Mouse (Mus musculus) monocyte, adult 2 months (primary cell): ENCODE measurements around the gene Gdpd5.
A peak's percentile ranks its signal among the peaks of the same experiment; 100 is the strongest.

Source experiments
- DNase-seq, 2 experiments: peaks; one replicate each; pipeline ENCODE4 v3.0.0; 2022; ENCODE audit warnings: low spot score in 2 of 2, low read depth in 1 of 2

Gene Gdpd5

GRCm38 (mm10) chr7:99441534-99442072 lies 60.4 kb downstream of the Gdpd5 start:
- no peak for DNase-seq

DNA sequence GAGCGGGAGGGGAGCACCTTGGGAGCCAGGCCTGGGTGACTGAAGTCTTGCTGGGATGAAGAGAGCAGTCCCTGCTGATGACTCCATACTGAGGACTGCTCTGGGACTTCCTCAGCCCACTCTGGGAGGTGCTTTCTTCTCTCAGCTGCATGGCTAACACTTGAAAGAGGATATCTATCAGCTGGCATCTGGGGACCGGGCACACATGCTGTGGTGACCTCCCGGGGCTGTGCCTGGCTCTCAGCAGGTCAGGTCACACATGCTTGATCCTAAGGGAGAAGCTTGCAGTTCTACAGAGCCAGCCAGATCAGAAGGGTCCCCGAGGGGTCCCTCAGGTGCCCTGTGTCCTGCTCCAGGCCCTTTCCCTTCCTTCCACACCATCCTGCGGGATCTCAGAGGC lies 62.0 kb downstream of the Gdpd5 start:
- no peak for DNase-seq

DNA sequence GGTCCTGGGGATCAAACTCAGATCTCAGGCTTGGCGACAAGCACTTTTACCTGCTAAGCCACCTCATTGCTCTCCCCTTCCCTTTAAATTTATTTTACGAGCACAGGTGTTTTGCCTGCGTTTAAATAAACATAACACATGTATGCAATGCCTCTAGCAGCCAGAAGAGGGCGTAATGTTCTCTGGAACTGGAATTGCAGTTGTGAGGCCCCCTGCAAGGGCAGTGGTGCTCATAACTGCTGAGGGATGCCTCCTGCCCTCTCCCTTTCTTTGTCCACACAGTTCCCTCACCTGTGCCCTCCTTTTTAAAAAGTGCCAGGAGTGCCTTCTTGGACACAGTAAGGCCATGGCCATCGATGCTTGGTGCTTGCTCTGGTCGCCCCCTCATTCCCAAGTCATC lies 62.8 kb downstream of the Gdpd5 start:
- no peak for DNase-seq

DNA sequence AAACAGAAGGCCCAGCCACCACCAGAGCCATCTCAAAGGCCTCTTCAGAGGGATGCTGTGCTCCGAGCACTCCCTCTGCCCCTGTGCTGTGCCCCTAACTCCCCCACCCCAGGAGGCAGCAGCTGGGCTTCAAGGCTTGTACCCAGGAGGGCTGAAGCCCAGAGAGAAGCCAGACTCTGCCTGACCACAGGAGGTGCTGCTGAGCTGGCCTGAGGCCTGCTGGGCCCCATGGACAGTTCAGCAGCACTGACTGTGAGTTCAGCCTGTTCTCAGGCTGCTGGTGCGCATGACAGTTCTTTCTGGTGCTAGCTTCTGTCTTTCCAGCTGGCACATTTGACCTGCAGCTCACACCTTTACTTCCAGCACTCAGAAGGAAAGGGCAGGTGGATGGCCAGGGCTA lies 64.6 kb downstream of the Gdpd5 start:
- no peak for DNase-seq

DNA sequence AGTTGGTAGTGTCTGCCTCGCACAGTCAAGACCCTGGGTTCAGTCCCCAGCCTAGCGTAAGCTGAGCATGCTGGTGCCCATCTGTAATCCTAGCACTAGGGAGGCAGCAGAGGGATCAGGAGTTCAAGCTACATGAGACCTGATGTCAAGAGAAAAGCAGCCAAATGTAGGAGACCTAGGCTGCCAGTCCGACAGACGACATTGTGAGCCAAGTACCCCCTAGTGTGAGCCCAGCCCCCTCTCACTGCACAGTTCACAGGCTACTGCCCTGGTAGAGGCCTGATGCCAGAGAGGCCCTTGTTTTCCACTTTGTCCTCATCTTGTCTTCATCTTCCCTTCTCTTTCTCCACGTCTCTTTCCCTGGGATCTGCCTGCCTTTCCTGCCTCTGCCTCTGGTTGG lies 66.1 kb downstream of the Gdpd5 start:
- no peak for DNase-seq

- DNase-seq: no peak
Measured at GRCm38 (mm10) chr7:99448619-99449018, 67.4 kb downstream of the Gdpd5 start.

DNA sequence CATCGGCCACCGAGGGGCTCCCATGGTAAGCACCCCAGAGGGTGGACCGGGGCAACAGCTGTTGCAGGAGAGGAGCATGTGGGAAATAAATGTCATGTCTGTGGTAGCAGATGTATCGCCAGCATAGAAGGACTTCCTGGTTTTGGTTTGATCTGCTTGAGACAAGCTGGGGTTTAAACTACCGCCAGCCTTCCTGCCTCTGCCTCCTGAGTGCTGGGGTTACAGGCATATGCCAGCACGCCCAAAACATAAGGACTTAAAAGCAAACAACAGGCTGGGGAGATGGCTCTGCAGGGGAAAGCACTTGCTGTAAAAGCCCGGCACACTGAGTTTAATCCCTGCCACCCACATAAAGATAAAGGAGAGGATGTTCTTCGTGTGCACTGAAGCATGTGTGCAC lies 67.8 kb downstream of the Gdpd5 start:
- DNase-seq: no peak

DNA sequence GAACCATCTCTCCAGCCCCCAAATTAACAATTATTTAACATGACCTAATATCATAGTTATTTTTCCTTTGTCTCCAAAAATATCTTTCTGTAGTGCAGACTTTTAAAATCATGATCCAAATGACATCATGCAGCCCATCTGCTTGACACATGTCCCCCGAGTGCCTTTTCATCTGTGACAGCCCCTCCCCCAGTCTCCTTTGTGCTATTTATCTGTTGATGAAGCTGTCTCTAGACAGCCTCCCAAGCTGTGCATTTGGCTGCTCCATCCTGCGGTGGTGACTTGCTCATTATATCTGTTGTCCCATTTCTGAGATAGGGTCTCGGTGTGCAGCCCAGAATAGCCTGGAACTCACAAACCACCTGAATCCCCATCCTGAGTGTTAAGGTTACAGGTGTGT lies 68.5 kb downstream of the Gdpd5 start:
- no peak for DNase-seq

DNA sequence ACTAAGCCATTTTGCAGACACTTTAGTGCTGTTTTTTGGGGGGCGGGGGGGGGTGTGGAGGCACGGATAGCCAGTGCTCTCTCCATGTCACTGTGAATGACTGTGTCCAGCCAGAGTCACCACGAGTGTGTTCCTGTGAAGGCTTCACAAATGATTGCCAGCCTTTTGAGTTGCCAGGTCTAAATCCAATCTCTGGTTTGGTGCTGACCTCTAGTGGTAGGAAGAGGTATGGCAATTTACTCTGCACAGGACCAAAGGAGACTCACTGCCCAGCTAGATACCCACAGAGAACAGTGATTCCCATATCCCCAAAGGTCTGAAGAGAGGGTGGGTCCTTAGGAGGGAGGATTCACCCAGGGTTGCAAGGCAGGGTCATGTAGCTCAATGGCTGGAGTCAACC lies 69.5 kb downstream of the Gdpd5 start:
- peak in 1 of 2 experiments; percentile 21 for DNase-seq

- DNase-seq: no peak
Measured at GRCm38 (mm10) chr7:99452859-99453258, 71.6 kb downstream of the Gdpd5 start.

DNA sequence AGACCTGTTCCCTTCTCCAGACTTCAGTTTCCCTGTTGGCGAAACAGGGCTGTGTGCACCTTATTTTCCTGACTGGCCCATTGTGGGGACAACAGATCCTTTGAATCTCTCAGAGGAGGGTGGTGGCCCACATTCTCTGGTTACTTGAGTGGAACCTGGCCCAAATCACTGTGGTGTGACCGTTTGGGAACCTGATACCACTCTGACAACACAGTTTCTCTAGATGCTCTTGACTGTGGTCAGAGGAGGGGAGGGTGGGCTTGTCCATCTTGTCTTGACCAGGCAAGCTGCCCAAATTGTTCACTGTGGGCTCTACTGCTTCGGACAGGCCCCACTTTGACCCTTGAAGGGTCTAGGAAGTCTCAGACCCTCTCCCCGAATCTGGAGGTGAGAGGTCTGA lies 72.8 kb downstream of the Gdpd5 start:
- no peak for DNase-seq

GRCm38 (mm10) chr7:99458849-99459248 lies 77.6 kb downstream of the Gdpd5 start:
- no peak for DNase-seq

DNA sequence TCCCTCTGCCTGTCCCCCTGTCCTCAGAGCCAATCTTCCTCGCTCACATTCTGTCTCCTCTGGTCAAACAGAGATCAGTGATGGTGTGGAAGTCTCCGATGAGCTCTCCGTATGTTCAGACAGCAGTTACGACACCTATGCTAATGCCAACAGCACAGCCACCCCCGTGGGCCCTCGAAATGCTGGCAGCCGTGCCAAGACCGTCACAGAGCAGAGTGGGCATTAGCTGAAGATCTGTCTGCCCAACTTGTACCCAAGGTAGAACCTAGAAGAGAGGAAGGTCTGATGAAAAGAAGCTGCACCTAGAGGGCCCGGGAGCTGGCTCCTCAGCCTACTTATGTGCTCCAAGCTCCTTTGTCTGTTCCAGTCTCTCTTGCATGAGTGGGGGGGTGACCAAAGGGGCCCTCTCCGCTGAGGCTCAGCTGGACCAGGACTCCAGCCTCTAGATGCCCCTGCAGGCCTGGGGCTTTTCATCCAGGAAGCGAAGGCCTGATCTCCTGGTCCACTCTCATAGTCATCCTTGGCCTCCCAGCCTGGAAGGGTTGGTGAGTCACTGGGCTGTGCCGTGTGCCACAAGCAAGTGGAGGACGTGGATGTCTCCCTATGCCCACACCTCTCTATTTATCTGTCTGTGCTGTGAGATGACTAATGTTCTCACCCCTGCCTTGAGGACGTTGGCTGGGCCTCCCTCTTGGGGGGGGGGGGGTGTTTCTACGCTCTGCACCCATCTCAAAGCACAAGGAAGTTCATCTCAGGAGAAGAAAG lies 78.9 kb downstream of the Gdpd5 start:
- no peak for DNase-seq

DNA sequence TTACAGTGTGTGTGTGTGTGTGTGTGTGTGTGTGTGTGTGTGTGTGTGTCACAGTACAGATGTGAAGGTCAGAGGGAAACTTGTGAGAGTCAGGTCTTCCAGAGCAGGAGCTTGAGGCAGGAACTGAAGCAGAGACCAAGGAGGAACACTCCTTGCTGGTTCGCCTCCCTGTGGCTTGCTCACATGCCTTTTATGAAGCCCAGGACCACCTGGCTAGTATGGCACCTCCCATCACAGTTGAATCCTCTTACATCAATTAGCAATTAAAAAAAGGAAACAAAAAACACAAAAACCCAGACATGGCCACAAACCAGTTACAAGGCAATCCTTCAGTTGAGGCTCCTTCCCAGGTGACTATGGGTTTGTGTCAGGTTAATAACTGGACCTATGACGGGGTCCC lies 81.9 kb downstream of the Gdpd5 start:
- DNase-seq: no peak

DNA sequence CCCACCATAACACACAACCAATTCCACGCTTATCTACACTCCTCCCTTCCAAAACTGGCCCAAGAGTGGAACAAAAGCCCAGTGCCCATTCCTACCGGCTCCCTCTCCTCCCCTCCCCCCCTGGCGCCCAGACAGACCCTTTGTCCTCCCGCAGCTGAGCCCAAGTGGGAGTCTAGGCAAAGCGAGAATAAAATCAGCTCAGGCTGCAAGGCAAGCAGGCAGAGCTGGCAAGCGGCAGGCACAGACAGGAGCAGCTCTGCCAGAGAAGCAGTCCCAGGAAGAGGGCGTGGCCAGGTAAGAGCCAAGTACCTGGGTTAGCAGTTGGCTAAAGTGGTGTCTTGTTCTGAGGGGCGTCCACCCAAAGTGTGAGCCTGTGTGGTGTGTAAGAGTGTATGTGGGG lies 84.6 kb downstream of the Gdpd5 start, which contains the start of gene Klhl35:
Klhl35 (plus strand) TSS at position 194 of the 400 bp plus-strand sequence.
- DNase-seq: no peak

DNA sequence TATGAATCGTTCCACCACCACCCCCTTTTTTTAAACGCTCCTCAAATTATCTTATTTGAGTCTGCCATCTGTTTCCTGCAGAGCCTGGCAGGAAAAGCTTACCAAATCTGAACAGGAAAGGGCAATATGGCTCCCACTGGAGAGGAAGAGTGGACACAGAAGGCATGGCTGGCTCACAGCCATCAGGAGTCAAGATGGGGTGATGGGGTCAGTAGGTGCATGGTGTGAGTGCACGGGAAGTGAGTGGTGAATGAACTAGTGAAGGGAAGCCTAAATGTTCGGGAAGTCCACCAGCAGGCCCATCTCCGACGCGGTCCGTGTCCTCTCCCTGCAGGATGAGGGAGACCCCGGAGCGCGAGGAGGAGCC lies 86.7 kb downstream of the Gdpd5 start:
- DNase-seq: no peak

- DNase-seq: peak; percentile 28 to 62
Measured at GRCm38 (mm10) chr7:99468283-99469132, 87.3 kb downstream of the Gdpd5 start.

DNA sequence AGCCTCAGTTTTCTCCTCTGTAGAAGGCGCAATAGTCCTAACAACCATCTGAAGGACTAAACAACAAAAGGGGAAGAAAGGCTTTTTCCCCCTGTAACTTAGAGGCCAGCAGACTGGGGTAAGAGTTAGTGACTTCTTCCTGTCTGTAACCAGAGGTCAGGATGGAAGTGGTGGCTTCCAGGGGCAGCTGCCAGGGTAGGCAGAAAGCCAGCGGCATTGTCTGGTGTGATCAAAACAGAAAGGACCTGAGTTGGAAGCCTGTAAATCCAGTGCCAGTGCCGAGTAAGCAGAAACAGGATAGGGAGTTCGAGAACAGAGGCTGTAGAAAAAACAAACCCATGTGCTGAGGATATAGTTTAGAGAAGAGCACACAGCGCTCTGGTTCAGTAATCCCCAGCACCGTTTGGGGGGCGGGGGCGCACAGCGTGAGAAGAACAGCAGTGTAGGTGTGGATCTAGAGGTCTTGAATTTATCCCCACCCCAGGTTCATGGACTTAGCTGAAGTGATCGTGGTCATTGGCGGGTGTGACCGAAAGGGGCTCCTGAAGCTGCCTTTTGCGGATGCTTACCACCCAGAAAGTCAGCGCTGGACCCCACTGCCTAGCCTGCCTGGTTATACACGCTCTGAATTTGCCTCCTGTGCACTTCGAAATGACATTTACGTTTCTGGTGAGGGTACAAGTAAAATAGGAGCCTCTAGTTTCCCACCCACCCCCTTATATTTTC lies 88.6 kb downstream of the Gdpd5 start:
- no peak for DNase-seq

- DNase-seq: no peak
Measured at GRCm38 (mm10) chr7:99471578-99471977, 90.4 kb downstream of the Gdpd5 start.

- DNase-seq: no peak
Measured at GRCm38 (mm10) chr7:99473638-99474407, 92.6 kb downstream of the Gdpd5 start.
